Mouse (Mus musculus) thymus, postnatal 10 days (tissue): ENCODE results near the gene Syt10.
"Not testable (repeated sequence)": the region's sequence is repeated elsewhere in the genome, so short reads cannot be mapped to it uniquely, and the experiment has no call there.

Experiments
- DNase-seq, 2 experiments: peaks; one replicate each; pipeline ENCODE4 v3.0.0; 2021; ENCODE audit warnings: low spot score in 2 of 2

Syt10 gene

DNA sequence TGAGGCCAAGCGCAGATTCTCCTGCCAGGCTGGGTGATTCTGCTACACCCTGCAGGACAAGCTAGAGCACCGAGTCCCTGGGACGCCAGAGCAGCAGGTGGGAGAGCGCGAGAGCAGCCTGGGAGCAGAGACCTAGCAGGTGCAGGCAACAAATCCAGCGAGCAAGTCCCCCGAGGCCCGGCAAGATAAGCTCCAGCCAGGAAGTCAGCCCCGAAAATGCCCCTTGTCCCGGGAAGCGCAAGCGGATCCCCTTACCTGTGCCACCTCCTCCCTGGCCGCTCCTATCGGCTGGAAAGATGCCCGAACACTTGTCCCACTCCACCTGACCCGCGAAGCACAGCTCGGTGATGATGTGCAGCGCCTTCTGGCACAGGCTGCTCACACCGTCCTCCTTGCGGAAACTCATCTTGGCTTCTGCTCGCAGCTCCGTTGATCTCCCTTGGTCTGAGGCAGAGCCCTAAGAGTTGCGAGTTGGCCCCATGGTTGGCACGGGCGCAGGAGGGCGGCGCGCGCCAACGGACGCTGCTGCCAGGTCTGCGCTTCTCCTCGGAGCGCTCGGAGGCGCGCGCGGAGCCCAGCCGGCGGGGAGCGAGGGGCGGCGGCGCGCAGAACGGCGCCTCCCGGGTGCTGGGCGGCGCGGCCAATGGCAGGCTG lies at the start of gene Syt10:
Syt10 (minus strand) TSS at position 497 of the 654 bp plus-strand sequence.
- no peak for DNase-seq

DNA sequence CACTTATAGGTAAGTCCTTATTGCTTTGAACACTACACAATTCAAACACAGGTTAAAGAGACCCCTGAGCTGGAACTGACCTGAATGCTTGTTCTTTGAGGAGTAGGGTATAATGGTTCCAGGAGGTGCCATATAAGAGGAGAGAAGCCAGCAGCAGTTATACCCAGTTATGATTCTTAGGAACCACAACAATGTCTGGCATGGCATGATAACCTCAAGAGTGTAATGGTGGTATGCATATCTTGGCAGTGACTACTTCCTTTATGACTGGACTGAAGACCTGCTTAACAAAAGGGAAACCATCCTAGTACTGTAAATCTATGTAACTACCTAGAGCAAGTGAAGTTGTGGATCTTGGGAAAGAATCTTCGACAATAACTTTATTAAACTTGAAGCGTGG lies 42.1 kb upstream of the Syt10 start:
- DNase-seq = no peak

DNA sequence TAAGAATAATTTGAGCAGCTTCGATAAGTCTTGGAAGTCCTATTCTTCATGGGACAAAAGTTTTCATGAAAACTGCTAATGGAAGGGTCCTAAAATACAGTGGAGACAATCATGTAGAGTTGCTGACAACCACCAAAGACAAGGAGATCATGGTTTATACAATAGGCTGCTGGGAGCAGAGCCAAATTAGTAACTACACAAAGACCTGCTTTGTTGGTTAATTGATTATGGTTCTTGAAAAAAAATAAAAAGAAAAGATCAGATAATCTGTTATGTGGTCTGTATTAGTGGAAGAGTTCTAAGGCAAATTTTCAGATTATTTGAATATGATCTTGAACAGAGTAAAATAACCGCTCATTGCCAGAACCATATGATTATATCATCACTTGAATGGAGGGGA lies 37.3 kb upstream of the Syt10 start:
- DNase-seq = no peak

DNA sequence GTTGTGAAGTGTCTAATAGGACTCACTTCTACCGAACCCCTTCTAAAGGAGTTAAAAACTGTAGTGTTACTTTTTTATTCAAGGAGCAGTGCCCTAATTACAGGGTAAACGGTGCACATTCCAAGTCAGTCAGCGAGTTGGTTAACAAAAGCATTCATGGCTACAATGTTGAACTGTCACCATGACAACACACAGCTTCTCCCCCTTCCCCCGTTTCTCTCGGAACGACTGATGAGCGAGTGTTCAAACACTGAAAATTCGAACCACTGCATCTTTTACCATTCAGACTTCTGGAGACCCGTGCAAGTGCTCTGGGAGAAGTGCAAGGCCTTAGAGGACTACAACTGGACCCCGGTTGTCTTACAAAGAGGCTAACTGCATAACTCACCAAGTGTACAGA lies 25.6 kb downstream of the Syt10 start:
- no peak for DNase-seq

DNA sequence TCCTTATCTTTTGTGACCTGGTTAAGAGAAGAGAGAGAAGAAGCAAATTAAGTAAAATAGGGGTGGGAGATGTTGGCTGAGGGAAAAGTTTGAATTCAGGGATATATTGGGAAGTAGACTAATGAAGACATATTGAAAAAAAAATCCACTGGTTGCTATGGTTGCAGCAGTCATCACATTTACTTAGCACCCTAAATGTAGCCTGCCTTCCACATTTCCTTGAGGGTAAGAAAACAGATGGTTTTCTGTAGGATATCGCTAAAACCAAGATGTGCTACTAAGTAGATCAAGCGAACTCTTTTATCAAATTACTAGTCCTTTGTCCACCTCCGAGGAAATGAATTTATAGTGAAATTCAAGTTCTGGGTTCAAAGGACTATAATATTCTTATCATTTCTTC lies 37.2 kb downstream of the Syt10 start:
- no peak for DNase-seq

DNA sequence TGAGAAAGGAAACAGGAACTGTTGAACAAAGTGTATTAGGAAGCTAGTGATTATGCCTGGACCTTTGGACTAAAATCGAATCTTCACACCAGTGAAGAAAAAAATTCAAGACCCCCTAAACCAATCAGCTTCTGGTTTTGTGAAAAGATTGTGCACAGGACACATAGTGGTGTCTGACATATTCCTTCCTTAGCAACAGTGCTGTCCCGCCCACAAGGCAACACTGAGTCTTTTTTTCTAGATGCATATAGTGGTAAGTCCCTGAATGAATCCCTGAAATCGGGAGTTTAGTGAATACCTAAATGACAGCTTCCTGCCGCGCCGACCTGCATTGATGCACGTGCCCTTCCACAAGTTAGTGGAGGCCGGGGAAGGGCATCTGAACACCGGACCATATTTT lies 61.7 kb downstream of the Syt10 start:
- no peak for DNase-seq

DNA sequence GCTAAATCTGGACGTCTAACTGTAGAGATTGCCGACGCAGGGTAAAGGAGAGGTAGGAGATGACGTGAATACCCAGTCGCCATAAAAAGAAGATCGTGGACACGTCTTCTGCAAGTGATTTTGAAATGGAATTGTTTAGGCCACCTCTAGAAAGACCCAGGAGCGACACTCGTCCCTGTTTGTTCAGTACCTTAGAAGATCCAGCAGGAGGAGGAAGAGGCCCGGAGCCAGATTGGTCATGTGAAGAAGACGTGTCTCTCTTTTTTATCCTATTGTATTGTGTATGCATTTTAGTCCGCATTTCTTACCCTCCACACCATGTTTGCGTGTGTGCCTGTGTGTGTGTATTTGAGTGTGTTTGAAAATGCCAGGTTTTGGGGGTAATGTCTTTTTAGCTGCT lies 75.6 kb downstream of the Syt10 start:
- DNase-seq = not testable (repeated sequence)

DNA sequence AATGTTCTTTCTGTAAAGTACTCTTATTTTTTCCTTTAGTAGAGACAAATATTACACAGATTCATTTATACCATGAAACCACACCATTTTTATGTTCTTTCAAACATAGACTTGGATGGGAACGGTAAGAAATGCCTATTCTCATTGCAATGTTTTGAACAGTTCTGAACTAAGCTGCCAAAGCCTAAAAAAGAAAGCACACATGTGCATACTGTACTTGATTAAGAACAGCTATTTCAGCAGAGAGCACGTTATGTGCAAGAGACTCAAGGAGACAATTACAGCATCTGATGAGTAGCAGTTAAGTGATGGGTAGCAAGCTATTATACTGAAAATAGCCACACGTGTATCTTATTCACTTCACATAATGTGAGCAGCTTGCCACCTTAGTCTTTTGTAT lies 108.0 kb downstream of the Syt10 start:
- no peak for DNase-seq
